Mouse (Mus musculus): ENCODE results near the gene Sned1. TPM values are rescaled to one million over a fixed set of nuclear protein-coding genes. Genes with fewer than 3 reads are reported as not detected.

The Sned1 gene
- polyA plus RNA-seq (2017; shearing (Covaris generic)): 0.22 TPM

DNA sequence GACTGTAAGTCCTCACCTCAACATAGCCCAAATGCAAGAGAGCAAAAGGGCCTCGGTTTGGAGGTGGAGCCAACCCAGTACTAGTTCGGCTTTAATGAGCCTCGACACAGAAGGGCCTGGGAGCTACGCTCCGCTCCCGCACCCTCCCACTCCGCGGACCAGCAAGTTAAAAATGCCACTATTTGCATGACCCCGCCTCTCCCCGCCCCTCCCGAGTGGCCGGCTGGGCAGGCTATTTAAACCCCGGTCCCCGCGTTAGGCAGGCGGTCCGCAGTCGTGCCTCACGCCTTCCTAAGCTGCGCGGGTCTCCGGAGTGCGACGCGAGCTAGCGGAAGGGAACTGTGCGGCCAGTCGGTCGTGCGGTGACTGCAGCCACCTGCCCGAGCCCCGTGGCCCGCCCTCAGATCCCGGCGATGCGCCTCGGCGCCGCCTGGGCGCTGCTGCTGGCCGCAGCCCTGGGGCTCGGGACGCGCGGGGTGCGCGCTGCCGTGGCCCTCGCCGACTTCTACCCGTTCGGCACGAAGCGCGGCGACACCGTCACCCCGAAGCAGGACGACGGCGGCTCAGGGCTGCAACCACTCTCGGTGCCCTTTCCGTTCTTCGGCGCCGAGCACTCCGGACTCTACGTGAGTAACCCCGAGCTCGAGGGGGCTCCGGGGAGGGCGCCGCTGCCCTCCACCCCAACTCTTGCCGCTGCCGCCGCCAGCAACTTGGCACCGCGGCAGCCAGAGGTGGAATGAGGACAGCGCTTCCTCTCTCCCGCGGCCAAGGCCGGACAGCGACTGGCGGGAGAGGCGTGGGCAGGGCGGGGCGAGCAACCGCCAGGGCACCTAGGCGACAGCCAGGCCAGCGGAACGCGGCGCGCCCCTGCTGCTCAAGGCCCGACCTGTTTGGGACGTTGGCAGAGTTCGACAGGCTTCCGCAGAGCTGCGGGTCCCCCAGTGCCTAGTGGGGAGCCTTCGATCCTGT lies at the start of gene Sned1:
Sned1 (plus strand) TSS at position 266 of the 969 bp plus-strand sequence.

GRCm38 (mm10) chr1:93305581-93306337 lies 70.1 kb downstream of the Sned1 start, which contains the start of gene Mterf4:
Gene Mterf4, minus strand, starts transcription at chr1:93305915.

DNA sequence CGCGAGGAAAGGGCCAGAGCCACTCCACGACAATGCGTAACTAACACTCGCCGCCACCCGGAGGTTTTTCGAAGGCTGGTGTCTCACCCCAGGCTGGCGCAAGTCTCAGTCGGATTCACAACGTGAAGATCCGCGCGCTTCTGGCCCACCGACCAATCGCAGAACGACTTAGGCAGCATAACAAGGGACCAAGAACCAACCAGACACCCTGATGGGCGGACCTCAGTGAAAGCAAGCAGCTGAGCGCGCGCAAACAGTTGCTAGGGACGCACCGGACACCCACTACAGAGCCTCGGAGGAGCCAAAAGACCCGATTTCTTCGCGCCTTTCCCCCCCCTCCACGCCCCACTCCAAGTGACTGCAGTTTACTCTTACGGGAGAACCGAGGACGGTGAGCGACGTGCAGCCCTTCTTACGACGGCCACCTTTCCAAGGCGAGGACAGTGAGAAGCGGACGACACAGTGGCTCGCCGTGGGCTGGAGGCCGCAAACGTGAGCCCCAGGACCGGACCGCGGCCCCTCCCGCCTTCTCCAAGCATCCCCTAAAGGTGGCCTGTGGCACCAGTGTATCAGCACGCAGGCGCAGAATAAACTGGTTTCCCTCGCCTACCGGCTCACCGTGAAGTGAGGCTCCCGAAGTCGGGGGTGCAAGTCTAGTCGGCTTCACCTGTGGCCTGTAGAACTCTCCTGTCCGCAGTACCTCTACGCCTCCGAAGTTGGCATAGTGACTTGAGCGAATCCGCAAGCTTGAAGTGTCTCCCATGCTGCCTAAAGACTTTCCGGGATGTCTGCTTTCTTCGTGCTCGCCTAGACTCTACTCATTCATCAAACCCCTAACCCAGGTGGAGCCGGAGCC lies 107.2 kb downstream of the Sned1 start, which contains the start of the genes Ppp1r7 and Pask:
Ppp1r7 (plus strand) TSS at position 207 of the 856 bp plus-strand sequence.
Pask (minus strand) TSS at position 835 of the 856 bp plus-strand sequence.

Other genes with a start within 250 kb of the Sned1 start
- not detected for gene Aqp12, start 229.5 kb upstream of the Sned1 start, polyA plus RNA-seq (2017; shearing (Covaris generic))
- not detected for gene Kif1a, start 133.9 kb upstream of the Sned1 start, polyA plus RNA-seq (2017; shearing (Covaris generic))
- not detected for gene Agxt, start 100.6 kb upstream of the Sned1 start, polyA plus RNA-seq (2017; shearing (Covaris generic))
- gene 2310007B03Rik, start 74.9 kb upstream of the Sned1 start, polyA plus RNA-seq (2017; shearing (Covaris generic)): not detected
- 0.05 TPM for gene Crocc2, start 67.1 kb upstream of the Sned1 start, polyA plus RNA-seq (2017; shearing (Covaris generic))
- 21.7 TPM for gene Mterf4, start 70.1 kb downstream of the Sned1 start, polyA plus RNA-seq (2017; shearing (Covaris generic))
- gene Ppp1r7, start 107.0 kb downstream of the Sned1 start, polyA plus RNA-seq (2017; shearing (Covaris generic)): 67.5 TPM
- 1.7 TPM for gene Pask, start 107.6 kb downstream of the Sned1 start, polyA plus RNA-seq (2017; shearing (Covaris generic))
- gene Ano7, start 138.1 kb downstream of the Sned1 start, polyA plus RNA-seq (2017; shearing (Covaris generic)): 0.76 TPM
- 80.2 TPM for gene Hdlbp, start 243.0 kb downstream of the Sned1 start, polyA plus RNA-seq (2017; shearing (Covaris generic))